Mouse (Mus musculus) stomach, embryonic 16.5 days (tissue): ENCODE results near the gene Apoe. TPM values are rescaled to one million over a fixed set of nuclear protein-coding genes. Genes with fewer than 3 reads are reported as not detected.

Experiments
- ATAC-seq: fragments of 200-750 bp; cut with Nextera tagmentation; 2 replicates; pipeline ENCODE4 v1.8.0; 2017; ENCODE audit warnings: moderate number of reproducible peaks, moderate TSS enrichment; ENCODE audit not compliant: insufficient read depth, low FRiP score
- H3K27ac ChIP-seq: fragments of 300-500 bp; sonication (generic); 2 replicates; pipeline ENCODE4 v1.5.1; 2014; ENCODE audit warnings: low read length
- H3K27me3 ChIP-seq: fragments of 300-500 bp; sonication (generic); 2 replicates; pipeline ENCODE4 v1.6.1; 2014; ENCODE audit warnings: low read length, control low read depth, mixed read lengths; ENCODE audit not compliant: control insufficient read depth, insufficient read depth
- H3K36me3 ChIP-seq: fragments of 300-500 bp; sonication (generic); 2 replicates; pipeline ENCODE4 v1.6.1; 2014; ENCODE audit warnings: low read length; ENCODE audit not compliant: control insufficient read depth, insufficient read depth
- H3K4me1 ChIP-seq: fragments of 300-500 bp; sonication (generic); 2 replicates; pipeline ENCODE4 v1.6.1; 2014; ENCODE audit warnings: low read length, control low read depth, mixed read lengths; ENCODE audit not compliant: control insufficient read depth, insufficient read depth
- H3K4me2 ChIP-seq: fragments of 300-500 bp; sonication (generic); 2 replicates; pipeline ENCODE4 v1.6.1; 2014; ENCODE audit warnings: low read depth, low read length, mixed read lengths
- H3K4me3 ChIP-seq: fragments of 300-500 bp; sonication (generic); replicated peaks from 2 replicates; pipeline ENCODE4 v1.5.1; 2014; ENCODE audit warnings: mild to moderate bottlenecking, low read length
- H3K9ac ChIP-seq: fragments of 300-500 bp; sonication (generic); 2 replicates; pipeline ENCODE4 v1.6.1; 2014; ENCODE audit warnings: low read length
- H3K9me3 ChIP-seq: fragments of 300-500 bp; sonication (generic); replicated peaks from 2 replicates; pipeline ENCODE4 v1.6.1; 2016; ENCODE audit warnings: low read length, control low read depth; ENCODE audit not compliant: control insufficient read depth
- WGBS: fragments of 180-500 bp; shearing (Covaris S2); extraction: QIAGEN DNeasy Blood & Tissue Kit; methylation state at CpG from one replicate; pipeline ENCODE4 v1.1.7; 2014; 5-methylcytosine and 5-hydroxymethylcytosine counted together
- polyA plus RNA-seq: library from polyadenylated mRNA; unstranded; fragments of >200 nt; fragmentation: Nextera tagmentation; extraction: Ambion mirVana; gene quantifications from 2 replicates; pipeline ENCODE4 v1.2.1, GENCODE M21; 2015

Gene Apoe
- polyA plus RNA-seq, 1 experiment from 2014 or later: 438 TPM

GRCm38 (mm10) chr7:19681202-19681694 is 17.7 kb downstream of the Apoe start, which contains the start of the genes Gm44805 and Apoc4:
Gm44805 (minus strand) TSS chr7:19681423.
Apoc4 (minus strand) TSS chr7:19681479.
- H3K27me3 ChIP-seq: no peaks in the 10 kb centered on the region
- WGBS: 53% methylated on average over 8 of the region's 8 CpGs
- H3K4me1 ChIP-seq: no peaks in the 10 kb centered on the region
- no peak within 1 kb of the TSS for H3K9ac ChIP-seq
- no peak within 1 kb of the TSS for H3K4me2 ChIP-seq
- no peak within 1 kb of the TSS for H3K4me3 ChIP-seq
- H3K27ac ChIP-seq: no peak within 1 kb of the TSS
- no peak for ATAC-seq
- no peaks in the 10 kb centered on the region for H3K9me3 ChIP-seq
- no peaks in the 10 kb centered on the region for H3K36me3 ChIP-seq

- Histone ChIP-seq H3K9ac (no peak overlapping the region), H3K4me1 (no peaks in the 10 kb centered on the region), H3K4me2 (no peak overlapping the region), H3K4me3 (no peak overlapping the region), H3K27ac (no peak overlapping the region), H3K36me3 (no peaks in the 10 kb centered on the region), H3K9me3 (no peaks in the 10 kb centered on the region), H3K27me3 (no peaks in the 10 kb centered on the region)
- no peak for ATAC-seq
- 85% methylated on average over 2 of the region's 2 CpGs for WGBS
These were observed 18.3 kb downstream of the Apoe start for GRCm38 (mm10) chr7:19680702-19681101.

DNA sequence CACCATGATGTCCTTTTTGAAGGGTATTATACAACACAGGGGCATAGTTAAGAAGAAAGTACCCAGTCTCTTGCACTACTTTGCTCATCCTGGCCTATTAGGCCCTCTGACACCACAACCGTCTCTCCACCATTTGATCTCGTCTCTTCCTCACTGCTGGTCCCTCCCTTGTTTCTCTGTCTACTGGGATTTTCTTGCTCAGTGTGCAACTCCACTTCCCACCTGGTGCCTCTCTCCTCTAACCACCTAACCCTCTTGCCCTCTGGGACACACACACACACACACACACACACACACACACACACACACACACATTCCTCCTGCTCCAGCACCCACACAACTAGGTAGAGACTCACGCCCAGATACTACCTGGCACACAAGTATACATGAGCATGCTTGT is 20.1 kb downstream of the Apoe start:
- 87% methylated on average over 3 of the region's 3 CpGs for WGBS

DNA sequence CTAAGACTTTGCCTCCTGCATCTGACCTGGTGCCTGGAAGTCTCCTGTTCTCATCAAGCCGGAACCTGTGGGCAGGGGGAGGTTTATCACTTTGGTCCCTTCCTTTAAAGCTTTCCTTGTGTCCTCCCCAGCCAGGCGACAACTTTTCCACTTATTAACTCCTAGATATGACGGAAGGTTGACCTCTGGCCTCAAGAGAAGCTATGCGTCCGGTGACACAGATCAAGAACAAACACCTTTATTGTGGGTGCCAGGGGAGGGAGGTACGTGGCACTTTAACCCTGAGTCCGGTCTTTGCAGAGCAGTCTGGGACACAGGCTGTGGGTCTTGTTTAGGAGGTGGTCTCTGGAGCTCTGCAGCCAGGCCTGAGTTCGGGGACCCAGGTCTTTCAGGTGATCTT is 21.1 kb downstream of the Apoe start, which contains the start of gene Apoc2:
Gene Apoc2 (minus strand): TSS at position 70 of the 400 bp plus-strand sequence.
- H3K9ac ChIP-seq: no peak within 1 kb of the TSS
- peak; percentile 63; the same call in 1 of the 2 replicates for ATAC-seq
- 50% methylated on average over 8 of the region's 8 CpGs for WGBS

More for the DNA sequence above, 20.1 kb downstream of the Apoe start:
- Histone ChIP-seq H3K36me3 (no peaks in the 10 kb centered on the region), H3K27ac (no peak overlapping the region), H3K9ac (no peak overlapping the region), H3K9me3 (no peaks in the 10 kb centered on the region), H3K4me2 (no peak overlapping the region), H3K27me3 (no peaks in the 10 kb centered on the region), H3K4me3 (no peak overlapping the region), H3K4me1 (no peaks in the 10 kb centered on the region)
- no peak for ATAC-seq

DNA sequence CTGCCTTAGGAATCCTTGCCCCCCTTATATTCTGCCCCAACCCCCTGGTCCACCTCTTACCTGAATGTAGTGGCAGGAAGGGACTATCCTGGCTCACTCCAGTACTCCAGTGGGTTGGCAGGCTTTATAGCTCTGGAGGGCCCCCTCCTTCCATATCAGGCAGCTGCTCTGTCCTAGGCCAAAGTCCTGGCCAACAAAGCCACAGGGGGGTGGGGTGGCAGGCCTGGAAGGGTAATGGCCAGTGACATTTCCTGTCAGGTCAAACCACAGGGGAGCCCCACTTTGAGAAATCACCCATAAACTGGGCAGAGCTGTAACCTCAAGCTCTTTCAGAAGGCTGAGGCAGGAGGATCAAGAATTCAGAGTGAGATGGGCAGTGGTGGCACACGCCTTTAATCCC is 22.3 kb downstream of the Apoe start:
- 48% methylated on average over 1 of the region's 1 CpGs for WGBS
- Histone ChIP-seq H3K4me3 (no peak overlapping the region), H3K27ac (no peak overlapping the region), H3K9ac (no peak overlapping the region), H3K4me2 (no peak overlapping the region), H3K36me3 (no peaks in the 10 kb centered on the region), H3K4me1 (no peaks in the 10 kb centered on the region), H3K9me3 (no peaks in the 10 kb centered on the region), H3K27me3 (no peaks in the 10 kb centered on the region)
- ATAC-seq: peak; percentile 35; the same call in 1 of the 2 replicates

More for the DNA sequence above, 21.1 kb downstream of the Apoe start, which contains the start of gene Apoc2:
- H3K36me3 ChIP-seq: no peaks in the 10 kb centered on the region
- H3K27ac ChIP-seq: no peak within 1 kb of the TSS
- H3K4me2 ChIP-seq: no peak within 1 kb of the TSS
- H3K9me3 ChIP-seq: no peaks in the 10 kb centered on the region
- no peak within 1 kb of the TSS for H3K4me3 ChIP-seq
- H3K27me3 ChIP-seq: no peaks in the 10 kb centered on the region
- H3K4me1 ChIP-seq: no peaks in the 10 kb centered on the region

- ATAC-seq: no peak
- WGBS: 78% methylated on average over 10 of the region's 10 CpGs
- no peak overlapping the region for H3K4me3 ChIP-seq
- H3K9ac ChIP-seq: no peak overlapping the region
- H3K27ac ChIP-seq: no peak overlapping the region
- no peaks in the 10 kb centered on the region for H3K36me3 ChIP-seq
- no peaks in the 10 kb centered on the region for H3K9me3 ChIP-seq
- H3K27me3 ChIP-seq: no peaks in the 10 kb centered on the region
- no peaks in the 10 kb centered on the region for H3K4me1 ChIP-seq
- no peak overlapping the region for H3K4me2 ChIP-seq
These were observed 23.2 kb downstream of the Apoe start for GRCm38 (mm10) chr7:19675824-19676223.

DNA sequence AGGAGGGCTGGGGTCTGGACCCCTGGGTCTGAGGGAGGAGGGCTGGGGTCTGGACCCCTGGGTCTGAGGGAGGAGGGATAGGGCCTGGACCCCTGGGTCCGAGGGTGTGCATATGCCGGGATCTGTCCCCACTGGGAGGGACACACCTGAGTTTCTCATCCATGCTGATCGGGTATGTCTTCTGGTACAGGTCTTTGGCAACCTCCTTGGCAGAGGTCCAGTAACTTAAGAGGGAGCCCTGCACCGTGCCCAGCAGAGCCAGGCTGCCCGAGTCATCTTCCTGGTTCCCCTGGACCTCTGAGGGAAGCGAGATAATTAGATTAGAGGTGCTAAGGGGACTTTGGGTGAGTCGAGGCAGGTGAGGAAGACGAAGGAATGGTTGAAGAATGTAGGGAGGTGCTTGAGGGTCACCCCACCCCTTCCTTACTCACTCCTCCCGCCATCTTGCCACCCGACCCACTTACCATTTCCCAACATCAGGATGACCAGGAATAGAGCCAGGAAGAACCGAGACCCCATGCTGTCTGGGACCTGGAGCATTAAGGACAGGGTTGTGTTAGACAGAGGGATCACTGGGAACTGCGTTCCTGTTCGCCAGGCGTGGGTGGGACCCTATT is 25.8 kb downstream of the Apoe start:
- no peaks in the 10 kb centered on the region for H3K27me3 ChIP-seq
- H3K36me3 ChIP-seq: no peaks in the 10 kb centered on the region
- no peaks in the 10 kb centered on the region for H3K9me3 ChIP-seq
- H3K4me1 ChIP-seq: peaks cover 6% of the 10 kb centered on the region
- H3K27ac ChIP-seq: no peak overlapping the region
- no peak overlapping the region for H3K9ac ChIP-seq
- no peak overlapping the region for H3K4me2 ChIP-seq
- H3K4me3 ChIP-seq: no peak overlapping the region
- 56% methylated on average over 14 of the region's 14 CpGs for WGBS
- ATAC-seq: no peak

DNA sequence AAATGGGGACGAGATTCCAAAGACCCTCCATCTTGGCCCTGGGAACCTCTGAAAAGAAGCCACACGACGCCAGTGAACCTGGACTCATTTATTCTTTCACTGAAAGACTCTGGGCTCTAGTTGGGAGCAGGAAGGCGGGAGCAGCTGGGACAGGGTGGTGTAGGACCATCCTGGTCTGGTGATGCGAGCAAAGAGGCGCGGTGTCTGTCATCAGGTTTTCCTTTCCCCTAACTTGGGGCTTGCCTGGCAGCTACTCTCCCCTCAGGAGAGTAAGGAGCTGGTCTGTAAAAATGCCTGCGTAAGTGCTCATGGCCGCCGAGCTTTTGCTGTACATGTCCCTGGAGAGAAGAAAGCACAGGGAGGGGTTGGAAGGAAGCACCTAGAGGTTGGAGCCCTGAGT is 27.5 kb downstream of the Apoe start:
- Histone ChIP-seq H3K4me2 (no peak overlapping the region), H3K4me1 (peaks cover 6% of the 10 kb centered on the region), H3K9me3 (no peaks in the 10 kb centered on the region), H3K4me3 (no peak overlapping the region), H3K36me3 (no peaks in the 10 kb centered on the region), H3K27ac (no peak overlapping the region), H3K9ac (no peak overlapping the region), H3K27me3 (no peaks in the 10 kb centered on the region)
- ATAC-seq: no peak
- whole genome bisulfite sequencing: 67% methylated on average over 10 of the region's 10 CpGs

DNA sequence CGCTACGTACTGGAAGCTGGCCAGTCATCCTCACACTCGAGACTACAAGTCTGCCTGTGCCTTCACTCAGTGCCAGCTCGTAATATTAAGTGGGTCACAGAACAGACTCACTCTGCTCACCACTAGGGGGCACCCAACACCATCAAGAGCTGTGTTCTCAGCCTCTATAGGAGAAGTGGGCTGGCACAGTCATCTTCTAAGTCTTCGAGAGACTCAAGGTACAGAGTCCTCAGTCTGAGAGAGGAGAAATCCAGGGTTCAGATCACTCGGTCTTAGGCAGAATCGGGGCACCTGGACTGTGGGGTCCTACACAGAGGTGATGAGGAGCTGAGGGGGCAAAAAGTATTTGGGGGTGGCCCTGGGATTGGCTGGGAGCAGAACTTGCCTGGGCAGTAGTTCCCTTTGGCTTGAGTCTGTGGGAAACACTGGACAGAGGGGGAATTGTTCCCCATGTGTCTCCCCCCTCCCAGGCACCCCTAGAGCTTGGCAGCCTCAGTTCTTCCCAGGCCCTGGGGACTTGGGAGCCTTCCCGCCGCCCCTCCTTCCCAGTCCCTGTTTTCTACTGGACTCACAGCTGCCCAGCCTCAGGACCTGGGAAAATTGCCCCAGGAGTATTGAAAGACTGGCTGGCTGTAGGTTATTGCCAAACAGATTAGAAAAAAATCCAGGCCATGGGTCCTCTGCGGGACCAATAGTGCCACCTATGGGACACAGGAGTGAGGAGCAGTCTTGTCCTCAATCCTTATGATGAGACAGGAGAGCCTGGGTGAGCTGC is 29.9 kb downstream of the Apoe start:
- ATAC-seq: peak; percentile 81
- Histone ChIP-seq H3K4me2 (peak overlapping the region; percentile 47), H3K27ac (peak overlapping the region; percentile 79), H3K4me3 (peak overlapping the region; percentile 19; the same call in 1 of the 2 replicates), H3K4me1 (peaks cover 7% of the 10 kb centered on the region), H3K27me3 (no peaks in the 10 kb centered on the region), H3K9ac (peak overlapping the region; percentile 64), H3K36me3 (no peaks in the 10 kb centered on the region), H3K9me3 (no peaks in the 10 kb centered on the region)
- WGBS: 4% methylated on average over 10 of the region's 10 CpGs
